Mouse (Mus musculus): ENCODE measurements at regions not wholly inside any gene's neighbourhood (a gene's known extent, or its start where the extent isn't known, plus 50 kb on each side); places are given as distances from the start of the nearest gene placed in this dataset.

GRCm38 (mm10) chr12:112243231-112243630 lies 97.2 kb downstream of the Kif26a start:
- TF ChIP-seq ZNF384 (IDR thresholded peaks at IDR 0.05; ENCODE audit: low read depth, low read length) (no peak), HCFC1 (IDR thresholded peaks at IDR 0.05; ENCODE audit: borderline replicate concordance, insufficient read depth, low read length) (no peak)

Data from ES-E14 (cell line).